Mouse (Mus musculus) olfactory bulb, adult 2 months (tissue): ENCODE measurements at regions not wholly inside any gene's neighbourhood (a gene's known extent, or its start where the extent isn't known, plus 50 kb on each side); places are given as distances from the start of the nearest gene placed in this dataset.

ENCODE experiments used
- CTCF ChIP-seq: fragments of 200-500 bp; IDR thresholded peaks from 2 replicates; pipeline ENCODE4 v1.5.1; 2012; ENCODE audit warnings: low read depth, mild to moderate bottlenecking, low read length, moderate library complexity; ENCODE audit not compliant: insufficient read depth
- POLR2A ChIP-seq: fragments of 200-500 bp; IDR thresholded peaks from 2 replicates; pipeline ENCODE4 v1.6.1; 2012; ENCODE audit warnings: mild to moderate bottlenecking, low read depth, low read length, moderate library complexity; ENCODE audit not compliant: insufficient read depth

DNA sequence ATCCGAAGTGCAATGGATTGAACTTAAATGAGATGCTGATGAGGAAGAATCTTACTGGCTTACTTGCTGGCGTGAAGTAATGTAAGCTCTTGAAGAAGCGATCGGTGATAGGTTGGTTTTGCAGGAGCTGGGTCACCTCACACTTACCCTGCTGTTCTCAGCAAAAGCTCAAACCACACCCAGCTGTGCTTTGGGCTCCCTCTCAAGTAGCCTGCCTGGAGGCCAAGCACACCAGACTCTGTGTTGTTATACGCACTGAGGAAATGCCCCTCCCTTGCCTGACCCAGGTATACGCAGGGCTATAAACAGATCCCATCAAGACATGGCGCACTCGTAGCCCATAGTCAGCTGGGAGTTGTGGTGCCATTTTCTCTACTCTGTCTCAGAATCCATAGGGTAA lies 56.5 kb downstream of the Phlda1 start:
- TF ChIP-seq POLR2A = no peak
- TF ChIP-seq CTCF = no peak
